Mouse (Mus musculus) megakaryocyte, embryonic 14.5 days (primary cell): ENCODE measurements around the gene Nsmce1.

Experiments used
- FLI1 ChIP-seq: IDR thresholded peaks from 2 replicates; pipeline ENCODE4 v1.6.1; 2012; ENCODE audit warnings: low read length, inconsistent platforms, mixed read lengths
- GATA1 ChIP-seq: IDR thresholded peaks from 3 replicates; pipeline ENCODE4 v1.6.1; 2012; ENCODE audit warnings: mixed read lengths, low read length, inconsistent platforms, borderline replicate concordance

GRCm38 (mm10) chr7:125444076-125444463 is 47.3 kb downstream of the Nsmce1 start:
- no peak for TF ChIP-seq GATA1
- TF ChIP-seq FLI1: no peak
